Mouse (Mus musculus): ENCODE data around the gene 1110065P20Rik. TPM values are rescaled to one million over a fixed set of nuclear protein-coding genes. Genes with fewer than 3 reads are reported as not detected.

1110065P20Rik gene
- total RNA-seq, 4 experiments from 2014 or later: 18.2 to 23.5 (median 21.0) TPM

Other genes starting within 250 kb of the 1110065P20Rik start
- not detected for gene 3100002H09Rik, start 240.4 kb downstream of the 1110065P20Rik start, total RNA-seq (2022)
- gene Pou3f1, start 194.4 kb downstream of the 1110065P20Rik start, total RNA-seq (2022): under 1 TPM; 0.09 to 0.31 (median 0.14) TPM
- gene Utp11, start 157.6 kb downstream of the 1110065P20Rik start, total RNA-seq (2022): 10 to 100 TPM; 12.4 to 14.5 (median 13.7) TPM
- 10 to 100 TPM in 2 of 4 experiments, 1 to 10 TPM in 2; 8.8 to 18.8 (median 11.2) TPM for gene Fhl3, start 150.5 kb downstream of the 1110065P20Rik start, total RNA-seq (2022)
- gene Sf3a3, start 136.4 kb downstream of the 1110065P20Rik start, total RNA-seq (2022): 10 to 100 TPM; 15.5 to 17.3 (median 16.5) TPM
- gene Inpp5b, start 109.3 kb downstream of the 1110065P20Rik start, total RNA-seq (2022): 1 to 10 TPM; 6.5 to 9.9 (median 7.3) TPM
- gene Mtf1, start 49.1 kb downstream of the 1110065P20Rik start, total RNA-seq (2022): 10 to 100 TPM; 12.5 to 18.4 (median 14.5) TPM
- gene Yrdc, start 517 bp downstream of the 1110065P20Rik start, total RNA-seq (2022): 10 to 100 TPM; 20.8 to 22.5 (median 22.0) TPM
- 1 to 10 TPM in 1 of 4 experiments, under 1 TPM in 3; 0.54 to 1.0 (median 0.69) TPM for gene Maneal, start 11.0 kb upstream of the 1110065P20Rik start, total RNA-seq (2022)
- gene Epha10, start 29.7 kb upstream of the 1110065P20Rik start, total RNA-seq (2022): not detected
- gene 9930104L06Rik, start 85.9 kb upstream of the 1110065P20Rik start, total RNA-seq (2022): 10 to 100 TPM in 1 of 4 experiments, 1 to 10 TPM in 3; 5.8 to 11.1 (median 8.7) TPM
- 1 to 10 TPM in 1 of 4 experiments, under 1 TPM in 3; 0.69 to 1.1 (median 0.85) TPM for gene Cdca8, start 88.1 kb upstream of the 1110065P20Rik start, total RNA-seq (2022)
- gene Rspo1, start 135.2 kb upstream of the 1110065P20Rik start, total RNA-seq (2022): 1 to 10 TPM; 3.1 to 6.6 (median 4.7) TPM
- gene Gnl2, start 165.4 kb upstream of the 1110065P20Rik start, total RNA-seq (2022): 10 to 100 TPM; 22.9 to 32.6 (median 24.3) TPM
- under 1 TPM in 1 of 4 experiments, not detected in 3; 0.11 TPM for gene Dnali1, start 214.5 kb upstream of the 1110065P20Rik start, total RNA-seq (2022)
- 1 to 10 TPM; 6.2 to 8.1 (median 7.6) TPM for gene Snip1, start 215.5 kb upstream of the 1110065P20Rik start, total RNA-seq (2022)
- gene Meaf6, start 233.9 kb upstream of the 1110065P20Rik start, total RNA-seq (2022): 10 to 100 TPM; 13.3 to 20.8 (median 19.9) TPM